Mouse (Mus musculus): ENCODE measurements around the gene Gm20696.

Gene Gm20696

GRCm38 (mm10) chr6:99217155-99217554 is 449.4 kb downstream of the Gm20696 start:
- DNase-seq (ENCODE audit: low read depth, low spot score), result no peak

GRCm38 (mm10) chr6:99212461-99212860 is 454.1 kb downstream of the Gm20696 start:
- no peak for DNase-seq (ENCODE audit: low read depth, low spot score)

- DNase-seq (ENCODE audit: low read depth, low spot score), result no peak
These were observed 454.8 kb downstream of the Gm20696 start for GRCm38 (mm10) chr6:99211663-99212333.

- DNase-seq (ENCODE audit: low read depth, low spot score), result no peak
These were observed 456.4 kb downstream of the Gm20696 start for GRCm38 (mm10) chr6:99210161-99210560.
